Mouse (Mus musculus) MEL (cell line): ENCODE results near the gene Aqr. TPM values are rescaled to one million over a fixed set of nuclear protein-coding genes. Genes with fewer than 3 reads are reported as not detected.

ENCODE experiments used
- DNase-seq: peaks from one replicate; pipeline ENCODE4 v3.0.0; 2011; ENCODE audit warnings: low read depth, low spot score
- H3K27ac ChIP-seq: 2 replicates; pipeline ENCODE4 v1.5.1; 2012; ENCODE audit warnings: low read depth, mild to moderate bottlenecking, control low read depth, low read length, moderate library complexity; ENCODE audit not compliant: control insufficient read depth
- H3K27me3 ChIP-seq, 2 experiments: fragments of 150-350 bp in 1 of 2; sonication (generic) in 1 of 2; 2 replicates each; pipeline ENCODE4 v1.6.1; 2012; ENCODE audit warnings: low read length in 2 of 2, mild to moderate bottlenecking in 2 of 2, improper control_type of control experiment in 1 of 2, moderate library complexity in 1 of 2; ENCODE audit not compliant: insufficient read depth in 2 of 2, control insufficient read depth in 1 of 2
- H3K36me3 ChIP-seq, 2 experiments: 2 replicates each; pipeline ENCODE4 v1.6.1; 2012 to 2014; ENCODE audit warnings: low read length in 2 of 2, improper control_type of control experiment in 1 of 2, inconsistent platforms in 1 of 2, mild to moderate bottlenecking in 1 of 2; ENCODE audit not compliant: insufficient read depth in 2 of 2, control insufficient read depth in 1 of 2
- H3K4me1 ChIP-seq, 2 experiments: fragments of 150-350 bp in 1 of 2; sonication (generic) in 1 of 2; 2 replicates each; pipeline ENCODE4 v1.6.1; 2012; ENCODE audit warnings: low read length in 2 of 2, improper control_type of control experiment in 1 of 2, mild to moderate bottlenecking in 1 of 2; ENCODE audit not compliant: insufficient read depth in 2 of 2, control insufficient read depth in 1 of 2
- H3K4me3 ChIP-seq, 2 experiments: fragments of 150-350 bp in 1 of 2; sonication (generic) in 1 of 2; 2 replicates each; pipeline ENCODE4 v1.5.1; 2012; ENCODE audit warnings: low read depth in 2 of 2, low read length in 2 of 2, mild to moderate bottlenecking in 2 of 2, moderate library complexity in 2 of 2, control low read depth in 1 of 2, improper control_type of control experiment in 1 of 2; ENCODE audit not compliant: control insufficient read depth in 1 of 2, insufficient read depth in 1 of 2
- H3K79me2 ChIP-seq: 2 replicates; pipeline ENCODE4 v1.6.1; 2012; ENCODE audit warnings: mild to moderate bottlenecking, low read length, moderate library complexity; ENCODE audit not compliant: control insufficient read depth, poor library complexity, insufficient read depth
- H3K9ac ChIP-seq: 2 replicates; pipeline ENCODE4 v1.6.1; 2012; ENCODE audit warnings: low read depth, mild to moderate bottlenecking, control low read depth, low read length, moderate library complexity; ENCODE audit not compliant: control insufficient read depth, poor library complexity, severe bottlenecking
- H3K9me3 ChIP-seq: fragments of 150-350 bp; sonication (generic); replicated peaks from 2 replicates; pipeline ENCODE4 v1.6.1; 2012; ENCODE audit warnings: mild to moderate bottlenecking, low read length, improper control_type of control experiment, moderate library complexity; ENCODE audit not compliant: insufficient read depth
- E2F4 ChIP-seq: IDR thresholded peaks from 2 replicates; pipeline ENCODE4 v1.6.1; 2011; ENCODE audit warnings: low read depth, low read length, improper control_type of control experiment, borderline replicate concordance
- EP300 ChIP-seq, 2 experiments: IDR thresholded peaks; 2 replicates each; pipeline ENCODE4 v1.6.1; 2011; ENCODE audit warnings: improper control_type of control experiment in 2 of 2, low read length in 2 of 2, low read depth in 1 of 2, mild to moderate bottlenecking in 1 of 2
- MAX ChIP-seq: IDR thresholded peaks from 2 replicates; pipeline ENCODE4 v1.6.1; 2011; ENCODE audit warnings: low read length, improper control_type of control experiment
- MAZ ChIP-seq: IDR thresholded peaks from 2 replicates; pipeline ENCODE4 v1.6.1; 2012; ENCODE audit warnings: low read depth, mild to moderate bottlenecking, inconsistent platforms, low read length, improper control_type of control experiment
- MEF2A ChIP-seq: IDR thresholded peaks from 2 replicates; pipeline ENCODE4 v1.6.1; 2014; ENCODE audit warnings: low read depth, mild to moderate bottlenecking, inconsistent platforms, low read length, improper control_type of control experiment; ENCODE audit not compliant: poor library complexity, insufficient replicate concordance, severe bottlenecking; ENCODE audit errors: extremely low read depth
- MXI1 ChIP-seq: IDR thresholded peaks from 2 replicates; pipeline ENCODE4 v1.6.1; 2011; ENCODE audit warnings: mild to moderate bottlenecking, low read depth, low read length, improper control_type of control experiment
- NELFE ChIP-seq: IDR thresholded peaks from 2 replicates; pipeline ENCODE4 v1.6.1; 2011; ENCODE audit warnings: low read depth, low read length, improper control_type of control experiment
- NRF1 ChIP-seq: IDR thresholded peaks from 2 replicates; pipeline ENCODE4 v1.6.1; 2014; ENCODE audit warnings: low read depth, mild to moderate bottlenecking, inconsistent platforms, low read length, improper control_type of control experiment, moderate library complexity; ENCODE audit not compliant: poor library complexity, insufficient read depth, severe bottlenecking
- POLR2AphosphoS2 ChIP-seq: IDR thresholded peaks from 2 replicates; pipeline ENCODE4 v1.6.1; 2011; ENCODE audit warnings: low read length, improper control_type of control experiment
- RCOR1 ChIP-seq: IDR thresholded peaks from 2 replicates; pipeline ENCODE4 v1.6.1; 2012; ENCODE audit warnings: low read depth, mild to moderate bottlenecking, inconsistent platforms, low read length, improper control_type of control experiment
- SIN3A ChIP-seq: IDR thresholded peaks from 2 replicates; pipeline ENCODE4 v1.6.1; 2012; ENCODE audit warnings: low read length, improper control_type of control experiment, inconsistent platforms
- TBP ChIP-seq: IDR thresholded peaks from 2 replicates; pipeline ENCODE4 v1.8.0; 2011; ENCODE audit warnings: low read depth, low read length, improper control_type of control experiment
- TCF12 ChIP-seq: IDR thresholded peaks from 2 replicates; pipeline ENCODE4 v1.6.1; 2014; ENCODE audit warnings: low read depth, mild to moderate bottlenecking, inconsistent platforms, low read length, improper control_type of control experiment, moderate library complexity
- USF1 ChIP-seq: IDR thresholded peaks from 2 replicates; pipeline ENCODE4 v1.6.1; 2014; ENCODE audit warnings: low read depth, mild to moderate bottlenecking, inconsistent platforms, low read length, improper control_type of control experiment, moderate library complexity
- ZC3H11A ChIP-seq: IDR thresholded peaks from 2 replicates; pipeline ENCODE4 v1.6.1; 2012; ENCODE audit warnings: low read depth, mild to moderate bottlenecking, inconsistent platforms, low read length, improper control_type of control experiment
- ZKSCAN1 ChIP-seq: IDR thresholded peaks from 2 replicates; pipeline ENCODE4 v1.6.1; 2012; ENCODE audit warnings: low read depth, mild to moderate bottlenecking, inconsistent platforms, low read length, improper control_type of control experiment, moderate library complexity
- ZMIZ1 ChIP-seq: IDR thresholded peaks from 2 replicates; pipeline ENCODE4 v1.6.1; 2012; ENCODE audit warnings: low read depth, mild to moderate bottlenecking, inconsistent platforms, low read length, improper control_type of control experiment, moderate library complexity
- ZNF384 ChIP-seq: IDR thresholded peaks from 2 replicates; pipeline ENCODE4 v1.6.1; 2012; ENCODE audit warnings: low read depth, mild to moderate bottlenecking, inconsistent platforms, low read length, improper control_type of control experiment
- polyA plus RNA-seq, 2 experiments: library from polyadenylated mRNA; stranded (reverse) in 1 of 2; unstranded in 1 of 2; fragments of >175 nt in 1 of 2; fragments of >200 nt in 1 of 2; gene quantifications; 2 replicates each; pipeline versions ENCODE4 v1.2.1 to v1.2.4; 2012; ENCODE audit warnings: low replicate concordance in 2 of 2, low read depth in 1 of 2; ENCODE audit not compliant: insufficient read length in 2 of 2, insufficient read depth in 1 of 2, missing spikeins in 1 of 2
- total RNA-seq: library from RNA; depleted of rRNA; stranded (reverse); fragments of 300-350 nt; gene quantifications from 2 replicates; pipeline ENCODE4 v1.2.3, GENCODE M21; 2012

Gene Aqr
- total and polyA plus RNA-seq, 3 experiments: 45.9 to 143 (median 69.1) TPM

DNA sequence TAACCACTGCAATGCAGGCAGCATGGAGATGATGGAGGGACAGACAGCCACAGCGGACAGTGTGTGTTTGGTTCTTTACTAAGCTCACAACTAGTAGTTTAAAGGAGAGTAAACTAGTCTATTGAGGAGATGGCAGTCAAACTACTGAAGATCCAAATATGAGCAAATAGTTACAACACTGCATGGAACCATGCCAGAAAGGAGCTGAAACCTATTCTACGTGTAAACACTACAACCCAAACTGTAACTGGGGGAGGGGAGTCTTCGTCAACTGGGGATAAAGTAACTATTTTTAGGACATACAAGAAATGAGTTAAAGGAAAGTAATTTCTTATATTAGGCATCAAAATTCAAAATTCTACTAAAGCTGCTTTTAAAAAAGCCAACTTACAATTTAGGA lies 84.4 kb downstream of the Aqr start:
- Histone ChIP-seq H3K9ac (no peak overlapping the region), H3K4me3 (no peak overlapping the region), H3K4me1 (peaks cover 0 to 10% of the 10 kb centered on the region in 2 experiments; a peak in 2 of 4 replicates), H3K9me3 (no peaks in the 10 kb centered on the region), H3K79me2 (no peaks in the 10 kb centered on the region), H3K27ac (no peak overlapping the region), H3K27me3 (no peaks in the 10 kb centered on the region), H3K36me3 (peaks cover 11 to 13% of the 10 kb centered on the region in 2 experiments)
- TF ChIP-seq MAZ (no peak), ZC3H11A (no peak)
- DNase-seq: no peak

DNA sequence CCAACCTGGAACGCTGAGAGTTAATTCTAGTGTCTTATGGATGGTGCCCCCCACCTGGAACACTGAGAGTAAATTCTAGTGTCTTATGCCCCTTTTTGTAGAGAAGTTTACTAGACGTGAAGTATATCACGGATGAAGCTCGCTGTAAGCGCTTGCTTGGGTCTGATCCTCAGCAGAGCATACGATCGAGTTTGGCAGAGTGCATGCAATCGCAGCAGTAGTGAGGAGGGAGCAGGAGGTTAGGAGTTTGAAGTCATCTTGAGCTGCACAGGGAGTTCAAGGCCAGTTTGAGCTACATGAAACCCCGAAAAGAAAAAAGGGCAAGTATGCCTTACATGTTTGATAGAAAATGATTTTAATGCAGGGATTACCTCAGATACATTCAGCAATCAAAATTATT lies 86.0 kb downstream of the Aqr start:
- peaks cover 9 to 17% of the 10 kb centered on the region in 2 experiments for H3K4me1 ChIP-seq
- H3K9me3 ChIP-seq: no peaks in the 10 kb centered on the region
- DNase-seq: no peak
- peaks cover 7 to 25% of the 10 kb centered on the region in 2 experiments for H3K36me3 ChIP-seq
- no peak overlapping the region for H3K27ac ChIP-seq
- no peak overlapping the region for H3K9ac ChIP-seq
- H3K4me3 ChIP-seq: no peak overlapping the region
- no peaks in the 10 kb centered on the region for H3K27me3 ChIP-seq
- TF ChIP-seq E2F4 (no peak), ZKSCAN1 (no peak), NELFE (no peak), TBP (no peak), USF1 (no peak), NRF1 (no peak), POLR2AphosphoS2 (no peak), MXI1 (no peak), RCOR1 (no peak), ZNF384 (no peak), ZMIZ1 (no peak), MAX (no peak), MEF2A (no peak), EP300 (IDR thresholded peaks at IDR 0.05; ENCODE audit: low read depth in 1 of 2, low read length in 2 of 2) (no peak), TCF12 (no peak), SIN3A (no peak)
- H3K79me2 ChIP-seq: no peaks in the 10 kb centered on the region
